Mouse (Mus musculus) liver, adult 2 months (tissue): ENCODE results near the gene Olfr658.

Experiments used
- CTCF ChIP-seq: fragments of 200-500 bp; IDR thresholded peaks from 2 replicates; pipeline ENCODE4 v1.5.1; 2011; ENCODE audit warnings: low read depth, low read length, control low read depth
- POLR2A ChIP-seq: fragments of 200-500 bp; IDR thresholded peaks from 2 replicates; pipeline ENCODE4 v1.6.1; 2011; ENCODE audit warnings: low read length, control low read depth; ENCODE audit not compliant: insufficient read depth; ENCODE audit errors: extremely low read depth

GRCm38 (mm10) chr7:104601679-104602078, 45.4 kb downstream of the Olfr658 start, which contains the start of gene Olfr655:
- TF ChIP-seq CTCF, result no peak
- TF ChIP-seq POLR2A, result no peak
